Mouse (Mus musculus): Measurements from ENCODE around the gene Psen2. TPM values are rescaled to one million over a fixed set of nuclear protein-coding genes. Genes with fewer than 3 reads are reported as not detected.

Gene Psen2
- polyA plus RNA-seq, 2 experiments, result 18.2 to 19.9 TPM

GRCm38 (mm10) chr1:180193391-180193935 lies 69.8 kb downstream of the Psen2 start:
- Histone ChIP-seq H3K9ac (replicated peaks) (no peak overlapping the region), H3K4me2 (ENCODE audit: low read depth) (no peak overlapping the region), H3K27me3 (ENCODE audit: control insufficient read depth, insufficient read depth, low read length) (no peaks in the 10 kb centered on the region), H3K9me3 (ENCODE audit: control insufficient read depth, low read length) (no peaks in the 10 kb centered on the region), H3K4me3 (ENCODE audit: insufficient read depth in 1 of 2, low read depth in 2 of 2, low read length in 2 of 2) (no peak overlapping the region), H3K27ac (no peak overlapping the region), H3K36me3 (replicated peaks; ENCODE audit: control insufficient read depth, insufficient read depth, low read depth) (no peaks in the 10 kb centered on the region), H3K4me1 (replicated peaks; ENCODE audit: control insufficient read depth in 2 of 2, insufficient read depth in 2 of 2, low read length in 1 of 2) (peaks cover 4 to 17% of the 10 kb centered on the region in 2 experiments)
- TF ChIP-seq CTCF (IDR thresholded peaks at IDR 0.05; ENCODE audit: low read depth) (no peak), EP300 (IDR thresholded peaks at IDR 0.05; ENCODE audit: low read depth) (no peak)
- no peak for ATAC-seq (ENCODE audit: insufficient read depth)
- DNase-seq (ENCODE audit: low read depth in 3 of 3, low spot score in 3 of 3), result no peak
- 76% methylated on average over 8 of the region's 8 CpGs for WGBS (ENCODE audit: insufficient replicate concordance)

- no peak for DNase-seq (ENCODE audit: low read depth in 3 of 3, low spot score in 3 of 3)
- Histone ChIP-seq H3K4me3 (ENCODE audit: insufficient read depth in 1 of 2, low read depth in 2 of 2, low read length in 2 of 2) (no peak overlapping the region), H3K4me2 (ENCODE audit: low read depth) (no peak overlapping the region), H3K27me3 (ENCODE audit: control insufficient read depth, insufficient read depth, low read length) (no peaks in the 10 kb centered on the region), H3K36me3 (replicated peaks; ENCODE audit: control insufficient read depth, insufficient read depth, low read depth) (no peaks in the 10 kb centered on the region), H3K9me3 (ENCODE audit: control insufficient read depth, low read length) (no peaks in the 10 kb centered on the region), H3K9ac (replicated peaks) (no peak overlapping the region), H3K27ac (no peak overlapping the region), H3K4me1 (replicated peaks; ENCODE audit: control insufficient read depth in 2 of 2, insufficient read depth in 2 of 2, low read length in 1 of 2) (peaks cover 4 to 17% of the 10 kb centered on the region in 2 experiments)
- no peak for TF ChIP-seq EP300 (IDR thresholded peaks at IDR 0.05; ENCODE audit: low read depth)
- no peak for TF ChIP-seq CTCF (IDR thresholded peaks at IDR 0.05; ENCODE audit: low read depth)
- ATAC-seq (ENCODE audit: insufficient read depth), result no peak
- WGBS (ENCODE audit: insufficient replicate concordance), result 19% methylated on average over 4 of the region's 4 CpGs
Measured at GRCm38 (mm10) chr1:180192866-180193265, 70.4 kb downstream of the Psen2 start.

- Histone ChIP-seq H3K27me3 (ENCODE audit: control insufficient read depth, insufficient read depth, low read length) (no peaks in the 10 kb centered on the region), H3K4me2 (ENCODE audit: low read depth) (no peak overlapping the region), H3K9me3 (ENCODE audit: control insufficient read depth, low read length) (no peaks in the 10 kb centered on the region), H3K36me3 (replicated peaks; ENCODE audit: control insufficient read depth, insufficient read depth, low read depth) (no peaks in the 10 kb centered on the region), H3K4me3 (ENCODE audit: insufficient read depth in 1 of 2, low read depth in 2 of 2, low read length in 2 of 2) (no peak overlapping the region), H3K27ac (no peak overlapping the region), H3K4me1 (replicated peaks; ENCODE audit: control insufficient read depth in 2 of 2, insufficient read depth in 2 of 2, low read length in 1 of 2) (peaks cover 4 to 17% of the 10 kb centered on the region in 2 experiments), H3K9ac (replicated peaks) (no peak overlapping the region)
- DNase-seq (ENCODE audit: low read depth in 3 of 3, low spot score in 3 of 3) (no peak), ATAC-seq (ENCODE audit: insufficient read depth) (no peak)
- TF ChIP-seq CTCF (IDR thresholded peaks at IDR 0.05; ENCODE audit: low read depth), result no peak
- no peak for TF ChIP-seq EP300 (IDR thresholded peaks at IDR 0.05; ENCODE audit: low read depth)
- WGBS (ENCODE audit: insufficient replicate concordance), result 50% methylated on average over 7 of the region's 7 CpGs
Measured at GRCm38 (mm10) chr1:180191651-180192220, 71.5 kb downstream of the Psen2 start.

- no peaks in the 10 kb centered on the region for H3K27me3 ChIP-seq (ENCODE audit: control insufficient read depth, insufficient read depth, low read length)
- H3K27ac ChIP-seq, result no peak overlapping the region
- ATAC-seq (ENCODE audit: insufficient read depth) (no peak), DNase-seq (ENCODE audit: low read depth in 3 of 3, low spot score in 3 of 3) (no peak)
- H3K36me3 ChIP-seq (replicated peaks; ENCODE audit: control insufficient read depth, insufficient read depth, low read depth), result no peaks in the 10 kb centered on the region
- 66% methylated on average over 8 of the region's 8 CpGs for WGBS (ENCODE audit: insufficient replicate concordance)
- TF ChIP-seq EP300 (IDR thresholded peaks at IDR 0.05; ENCODE audit: low read depth) (no peak), CTCF (IDR thresholded peaks at IDR 0.05; ENCODE audit: low read depth) (no peak)
- H3K9ac ChIP-seq (replicated peaks), result no peak overlapping the region
- H3K4me2 ChIP-seq (ENCODE audit: low read depth), result no peak overlapping the region
- H3K9me3 ChIP-seq (ENCODE audit: control insufficient read depth, low read length), result no peaks in the 10 kb centered on the region
- peaks cover 0 to 12% of the 10 kb centered on the region in 2 experiments; a peak in 3 of 4 replicates for H3K4me1 ChIP-seq (replicated peaks; ENCODE audit: control insufficient read depth in 2 of 2, insufficient read depth in 2 of 2, low read length in 1 of 2)
- no peak overlapping the region for H3K4me3 ChIP-seq (ENCODE audit: insufficient read depth in 1 of 2, low read depth in 2 of 2, low read length in 2 of 2)
Measured at GRCm38 (mm10) chr1:180191112-180191511, 72.1 kb downstream of the Psen2 start.

GRCm38 (mm10) chr1:180188951-180189350 lies 74.3 kb downstream of the Psen2 start:
- Histone ChIP-seq H3K4me1 (replicated peaks; ENCODE audit: control insufficient read depth in 2 of 2, insufficient read depth in 2 of 2, low read length in 1 of 2) (peaks cover 5 to 15% of the 10 kb centered on the region in 2 experiments), H3K4me2 (ENCODE audit: low read depth) (no peak overlapping the region)

More at GRCm38 (mm10) chr1:180188951-180189350, 74.3 kb downstream of the Psen2 start:
- no peaks in the 10 kb centered on the region for H3K9me3 ChIP-seq (ENCODE audit: control insufficient read depth, low read length)
- no peaks in the 10 kb centered on the region for H3K36me3 ChIP-seq (replicated peaks; ENCODE audit: control insufficient read depth, insufficient read depth, low read depth)
- no peak for TF ChIP-seq EP300 (IDR thresholded peaks at IDR 0.05; ENCODE audit: low read depth)
- TF ChIP-seq CTCF (IDR thresholded peaks at IDR 0.05; ENCODE audit: low read depth), result no peak
- DNase-seq (ENCODE audit: low read depth in 3 of 3, low spot score in 3 of 3) (no peak), ATAC-seq (ENCODE audit: insufficient read depth) (no peak)
- H3K27ac ChIP-seq, result no peak overlapping the region
- H3K27me3 ChIP-seq (ENCODE audit: control insufficient read depth, insufficient read depth, low read length), result no peaks in the 10 kb centered on the region
- H3K9ac ChIP-seq (replicated peaks), result no peak overlapping the region
- H3K4me3 ChIP-seq (ENCODE audit: insufficient read depth in 1 of 2, low read depth in 2 of 2, low read length in 2 of 2), result no peak overlapping the region
- 79% methylated on average over 4 of the region's 4 CpGs for WGBS (ENCODE audit: insufficient replicate concordance)
